Mouse (Mus musculus) monocyte, adult 2 months (primary cell): ENCODE measurements around the gene Slc43a2.

Experiments
- DNase-seq, 2 experiments: peaks; one replicate each; pipeline ENCODE4 v3.0.0; 2022; ENCODE audit warnings: low spot score in 2 of 2, low read depth in 1 of 2

Gene Slc43a2

GRCm38 (mm10) chr11:75531469-75532242, at the start of gene Slc43a2:
Gene Slc43a2, plus strand, starts transcription at chr11:75531694.
- DNase-seq, result peak; percentile 66 to 79

GRCm38 (mm10) chr11:75486192-75486591, 45.3 kb upstream of the Slc43a2 start:
- DNase-seq, result no peak

- peak; percentile 93 to 96 for DNase-seq
These were observed 44.8 kb upstream of the Slc43a2 start, which contains the start of gene Prpf8 for GRCm38 (mm10) chr11:75486601-75487285. Gene Prpf8, plus strand, starts transcription at chr11:75486816.

GRCm38 (mm10) chr11:75487496-75487895, 44.0 kb upstream of the Slc43a2 start:
- no peak for DNase-seq

DNA sequence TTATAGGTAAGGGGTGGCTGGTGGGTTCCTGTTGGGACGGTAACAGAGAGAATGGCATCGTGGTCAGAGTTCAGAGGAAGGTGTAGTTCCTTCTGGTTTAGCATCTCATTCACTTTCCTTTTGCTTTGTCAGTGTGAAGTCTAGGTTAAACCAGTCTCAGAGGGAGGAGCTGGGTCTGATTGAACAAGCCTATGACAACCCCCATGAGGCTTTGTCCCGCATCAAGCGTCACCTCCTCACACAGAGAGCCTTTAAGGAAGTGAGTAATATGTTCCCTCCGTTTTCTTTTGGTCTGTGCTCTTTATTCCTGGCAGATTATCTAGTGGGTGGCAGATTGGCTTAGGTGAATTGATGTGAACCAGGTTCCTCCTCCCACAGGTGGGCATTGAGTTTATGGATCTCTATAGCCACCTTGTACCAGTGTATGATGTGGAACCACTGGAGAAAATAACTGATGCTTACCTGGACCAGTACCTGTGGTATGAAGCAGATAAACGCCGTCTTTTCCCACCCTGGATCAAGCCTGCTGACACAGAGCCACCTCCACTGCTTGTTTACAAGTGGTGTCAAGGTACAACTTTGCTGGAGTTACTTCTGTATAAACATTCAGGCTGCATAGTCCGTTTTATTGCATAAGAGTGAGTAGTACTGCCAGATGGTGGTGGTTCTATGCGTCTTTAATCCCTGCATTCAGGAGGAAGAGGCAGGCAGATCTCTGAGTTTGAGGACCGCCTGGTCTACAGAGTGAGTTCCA, 37.0 kb upstream of the Slc43a2 start:
- DNase-seq, result no peak

GRCm38 (mm10) chr11:75498126-75498525, 33.4 kb upstream of the Slc43a2 start:
- DNase-seq, result no peak

DNA sequence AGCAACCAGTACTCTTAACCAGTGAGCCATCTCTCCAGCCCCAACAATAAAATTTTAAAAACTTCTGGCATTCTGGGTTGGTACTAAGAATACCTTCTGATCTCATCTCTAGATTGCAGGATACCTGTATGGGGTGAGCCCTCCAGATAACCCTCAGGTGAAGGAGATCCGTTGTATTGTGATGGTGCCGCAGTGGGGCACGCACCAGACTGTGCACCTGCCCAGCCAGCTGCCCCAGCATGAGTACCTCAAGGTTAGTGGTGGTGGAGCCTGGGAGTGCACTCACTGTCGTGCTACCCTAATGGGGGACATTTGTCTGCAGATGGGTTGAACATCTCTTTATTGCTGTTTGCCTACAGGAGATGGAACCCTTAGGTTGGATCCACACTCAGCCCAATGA, 23.3 kb upstream of the Slc43a2 start:
- no peak for DNase-seq

DNA sequence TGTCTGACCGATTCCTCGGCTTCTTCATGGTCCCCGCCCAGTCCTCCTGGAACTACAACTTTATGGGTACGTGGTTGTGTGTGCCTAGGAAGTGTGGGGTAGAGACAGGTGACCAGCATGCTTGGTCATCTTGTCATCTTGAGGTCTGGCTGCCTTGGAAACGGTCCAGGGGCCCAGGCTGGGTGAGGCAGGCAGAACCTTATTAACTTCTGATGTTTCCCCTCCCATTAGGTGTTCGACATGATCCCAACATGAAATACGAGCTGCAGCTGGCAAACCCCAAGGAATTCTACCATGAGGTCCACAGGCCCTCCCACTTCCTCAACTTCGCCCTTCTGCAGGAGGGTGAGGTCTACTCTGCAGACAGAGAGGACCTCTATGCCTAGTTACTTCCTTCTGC, 22.6 kb upstream of the Slc43a2 start:
- DNase-seq, result no peak

- no peak for DNase-seq
These were observed 21.5 kb upstream of the Slc43a2 start, which contains the start of gene Rilp for GRCm38 (mm10) chr11:75509741-75510626. Gene Rilp, plus strand, starts transcription at chr11:75510094.

- peak; percentile 83 to 89 for DNase-seq
These were observed 20.9 kb upstream of the Slc43a2 start for GRCm38 (mm10) chr11:75510627-75510993.

DNA sequence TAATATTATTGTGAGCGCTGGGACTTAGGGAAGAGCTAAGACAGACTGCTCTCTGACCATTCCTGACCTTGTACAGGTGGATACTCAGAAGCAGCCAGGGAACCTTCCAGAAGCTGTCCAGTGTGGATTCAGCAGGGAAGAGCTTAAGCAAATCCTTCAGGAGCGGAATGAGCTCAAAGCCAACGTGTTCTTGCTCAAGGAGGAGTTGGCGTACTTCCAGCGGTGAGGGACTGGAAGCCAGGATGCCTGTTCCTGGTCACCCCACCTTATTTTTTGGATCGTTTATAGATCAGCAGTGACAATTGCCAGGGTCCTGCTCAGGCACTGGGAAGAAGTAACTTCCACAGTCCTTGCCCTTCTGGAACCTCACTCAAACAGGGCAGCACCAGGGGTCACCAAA, 20.3 kb upstream of the Slc43a2 start:
- no peak for DNase-seq

- DNase-seq, result no peak
These were observed 19.0 kb upstream of the Slc43a2 start for GRCm38 (mm10) chr11:75512301-75513018.

- no peak for DNase-seq
These were observed 18.2 kb upstream of the Slc43a2 start, which contains the start of gene Scarf1 for GRCm38 (mm10) chr11:75513336-75513735. Gene Scarf1, plus strand, starts transcription at chr11:75513540.

- DNase-seq, result no peak
These were observed 16.3 kb upstream of the Slc43a2 start for GRCm38 (mm10) chr11:75515186-75515585.

DNA sequence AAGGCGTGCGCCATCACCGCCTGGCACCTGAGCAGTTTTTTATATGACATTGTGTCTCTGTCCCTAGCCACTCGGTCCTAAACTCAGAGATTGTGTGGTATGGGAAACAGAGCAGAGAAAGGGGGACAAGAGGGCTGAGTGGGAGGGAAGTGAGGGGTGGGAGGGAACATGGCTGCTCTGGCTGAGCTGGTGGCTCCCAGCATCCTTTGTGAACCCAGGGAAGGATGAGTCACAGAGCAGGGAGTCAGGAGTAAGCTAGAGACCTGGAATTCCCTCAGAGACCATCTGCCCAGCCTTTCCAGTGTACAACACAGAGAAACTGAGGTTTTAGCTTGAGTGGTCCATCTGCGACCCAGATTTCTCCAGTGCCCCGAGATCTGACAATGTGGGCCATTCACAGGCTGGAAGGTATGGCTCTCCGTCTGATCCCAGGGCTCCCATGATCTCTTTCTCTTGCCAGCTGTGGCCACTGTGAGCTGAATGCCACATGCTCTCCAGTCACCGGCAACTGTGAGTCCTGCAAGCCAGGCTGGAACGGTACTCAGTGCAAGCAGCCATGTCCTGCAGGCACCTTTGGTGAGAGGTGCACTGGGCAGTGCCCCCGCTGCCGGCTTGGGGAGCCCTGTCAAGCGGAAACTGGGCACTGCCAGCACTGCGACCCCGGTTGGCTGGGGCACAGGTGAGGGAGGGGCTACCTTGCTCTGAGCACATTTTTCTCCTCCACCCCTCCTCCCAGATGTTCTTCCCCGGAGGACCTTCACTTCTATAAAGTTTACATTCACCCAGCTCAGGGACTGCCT, 11.5 kb upstream of the Slc43a2 start:
- DNase-seq, result no peak

GRCm38 (mm10) chr11:75521609-75522008, 9.9 kb upstream of the Slc43a2 start:
- DNase-seq, result no peak

DNA sequence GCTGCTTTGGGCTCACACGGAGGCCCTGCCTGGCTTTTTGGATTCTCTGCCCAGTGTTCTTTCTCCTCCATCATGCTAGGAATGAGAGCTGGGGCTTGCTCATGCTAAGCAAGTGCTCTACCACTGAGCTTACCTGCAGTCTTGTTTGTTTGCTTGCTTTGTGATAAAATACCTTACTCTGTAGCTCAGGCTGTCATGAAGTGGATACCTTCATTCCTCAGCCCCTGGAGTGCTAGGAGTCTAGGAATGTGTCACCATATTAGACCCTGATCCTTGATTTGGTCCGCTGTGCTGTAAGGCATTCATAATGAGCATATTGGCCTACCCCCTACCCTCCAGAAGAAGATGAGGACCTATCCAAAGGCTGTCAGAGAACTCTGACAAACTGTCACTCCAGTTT, 8.7 kb upstream of the Slc43a2 start:
- no peak for DNase-seq

DNA sequence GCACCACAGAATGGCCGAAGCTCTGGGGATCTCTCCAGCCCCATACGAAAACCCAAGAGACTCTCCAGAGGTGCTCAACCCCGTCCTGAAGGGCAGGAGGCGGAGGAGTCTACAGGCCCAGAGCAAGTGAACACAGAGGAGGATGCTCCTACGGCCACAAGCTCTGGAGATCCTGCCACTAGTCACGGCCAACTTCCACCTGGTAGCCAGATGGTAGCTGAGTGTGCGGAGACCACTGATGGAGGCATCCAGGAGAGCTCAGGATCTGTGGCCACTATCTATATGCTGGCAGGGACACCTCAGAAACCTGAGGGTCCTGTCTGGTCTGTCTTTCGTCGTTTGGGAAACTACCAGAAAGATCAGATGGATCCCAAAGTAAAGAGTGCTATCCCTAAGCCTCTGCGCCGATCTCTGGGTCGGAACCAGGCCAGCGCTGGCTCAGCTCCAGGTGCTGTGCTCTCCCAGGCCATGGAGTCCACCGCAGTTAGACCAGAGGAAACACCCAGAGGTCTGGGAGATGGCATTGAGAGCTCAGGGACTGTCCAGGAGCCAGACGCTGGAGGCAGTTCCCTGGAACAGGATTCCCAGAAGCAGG, 5.9 kb upstream of the Slc43a2 start:
- no peak for DNase-seq

DNA sequence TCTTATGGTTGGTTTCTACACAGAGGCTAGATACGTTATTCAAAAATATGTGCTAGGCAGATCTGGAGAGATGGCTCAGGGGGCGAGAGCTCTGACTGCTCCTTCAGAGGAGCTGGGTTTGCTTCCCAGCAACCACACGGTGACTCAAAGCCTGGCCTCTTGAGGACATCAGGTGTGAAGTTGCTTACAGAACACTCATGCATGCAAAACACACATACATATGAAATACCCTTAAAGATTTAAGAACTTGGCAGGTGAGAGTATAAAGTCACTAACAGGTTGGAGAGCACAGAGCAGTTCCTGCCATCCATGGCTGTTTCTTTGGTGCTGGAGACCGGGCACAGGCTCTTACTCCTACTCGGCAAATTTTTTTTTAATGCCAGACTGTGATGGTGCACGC, 4.6 kb upstream of the Slc43a2 start:
- no peak for DNase-seq
